Mouse (Mus musculus) right cerebral cortex, postnatal 10 days (tissue): ENCODE results near the gene Lrrc61.
"Not testable (repeated sequence)": the region's sequence is repeated elsewhere in the genome, so short reads cannot be mapped to it uniquely, and the experiment has no call there.

ENCODE experiments used
- DNase-seq, 2 experiments: peaks; one replicate each; pipeline ENCODE4 v3.0.0; 2021; ENCODE audit warnings: low spot score in 2 of 2

The Lrrc61 gene

DNA sequence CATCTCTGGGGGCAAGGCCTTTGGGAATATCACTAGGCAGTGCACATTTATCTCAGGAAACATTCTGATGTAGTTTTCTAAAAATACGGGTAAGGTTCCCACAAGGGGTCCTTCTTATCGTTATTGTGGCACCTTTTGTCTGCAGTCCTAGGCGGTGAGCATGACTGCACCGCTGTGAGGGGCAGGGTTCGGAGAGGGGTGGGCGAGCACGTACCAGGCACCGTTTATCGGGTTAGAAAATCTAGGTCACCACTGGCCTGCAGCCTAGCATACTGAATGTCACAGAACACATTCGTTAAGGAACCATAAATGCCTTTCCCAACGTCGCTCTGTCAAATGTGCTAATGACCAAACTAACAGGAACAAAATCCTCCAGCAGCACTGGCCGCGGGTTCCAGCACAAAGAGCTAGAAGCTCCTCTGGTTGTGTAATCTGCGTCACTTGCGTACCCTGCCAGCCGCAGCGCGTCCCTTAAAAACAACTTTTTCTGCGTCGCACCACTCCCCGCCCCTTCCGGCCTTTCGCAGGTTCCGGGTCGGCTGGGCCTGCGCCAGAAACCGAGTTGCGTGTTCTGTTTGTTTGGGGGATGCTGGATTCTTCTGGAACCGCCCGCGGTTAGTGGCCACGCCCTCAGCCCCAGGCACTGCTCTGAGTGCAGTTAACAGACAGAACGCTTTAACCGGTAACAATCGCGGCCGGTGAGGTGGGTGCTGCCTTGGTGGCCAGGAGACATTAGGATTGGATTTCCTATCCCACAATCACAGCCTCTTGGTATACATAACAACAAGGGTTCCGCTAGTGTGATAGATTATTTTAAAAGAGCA lies at the start of gene Lrrc61:
Lrrc61 (plus strand) TSS at position 517 of the 824 bp plus-strand sequence.
- DNase-seq: peak; percentile 98 to 99

DNA sequence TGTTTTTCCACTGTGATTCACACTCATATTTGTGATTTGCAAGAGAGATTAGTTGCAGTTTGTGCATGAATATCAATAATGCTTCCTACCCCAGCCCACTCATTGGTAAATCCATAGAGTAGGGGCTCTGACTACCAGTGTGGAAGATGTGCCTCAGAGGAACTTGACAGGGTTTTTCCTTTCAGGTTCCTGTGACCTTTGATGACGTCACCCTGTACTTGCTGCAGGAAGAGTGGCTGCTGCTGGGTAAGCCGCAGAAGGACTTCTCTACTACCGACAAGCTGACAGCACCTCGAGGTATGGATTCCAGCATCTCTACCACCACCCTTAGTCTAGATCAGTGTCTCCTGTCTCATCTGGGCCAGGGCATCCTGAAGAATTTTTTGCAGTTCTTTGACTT lies 46.5 kb upstream of the Lrrc61 start:
- no peak for DNase-seq

DNA sequence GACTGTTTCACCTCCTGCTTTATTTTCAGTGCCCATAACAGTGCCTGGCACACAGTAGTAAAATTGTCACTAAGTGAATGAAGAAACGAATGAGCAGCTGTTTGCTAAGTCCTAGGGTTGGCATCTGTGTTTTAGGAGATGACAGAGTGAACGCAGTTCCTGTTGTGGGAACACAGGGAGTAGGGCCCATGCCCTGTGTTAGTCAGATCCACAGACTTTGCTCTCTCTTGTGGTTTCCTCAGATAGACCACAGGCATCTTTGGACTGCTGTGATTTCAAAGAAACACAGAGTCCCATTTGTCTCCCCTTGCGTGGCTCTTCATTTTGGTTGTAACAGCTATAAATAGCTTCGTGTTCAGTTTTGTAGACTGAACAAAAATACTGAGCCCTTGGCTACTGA lies 44.2 kb upstream of the Lrrc61 start:
- DNase-seq: no peak

DNA sequence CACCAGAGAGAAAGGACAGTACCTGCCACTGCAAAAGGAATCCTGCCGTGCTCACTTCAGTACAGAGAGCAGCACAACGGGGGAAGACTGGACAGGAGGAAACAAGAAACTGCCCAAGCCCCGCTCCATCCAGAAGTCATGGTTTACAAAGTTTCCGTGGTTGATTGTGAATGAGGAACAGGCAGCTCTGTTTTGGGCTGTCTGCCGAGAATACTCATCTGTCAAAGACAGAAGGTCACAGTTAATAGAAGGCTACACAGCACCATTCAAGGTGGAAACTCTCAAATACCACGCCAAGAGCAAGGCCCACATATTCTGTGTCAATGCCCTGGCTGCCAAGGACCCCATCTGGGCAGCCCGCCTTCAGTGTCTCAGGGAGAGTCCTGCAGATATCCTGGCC lies 42.7 kb upstream of the Lrrc61 start:
- no peak for DNase-seq

DNA sequence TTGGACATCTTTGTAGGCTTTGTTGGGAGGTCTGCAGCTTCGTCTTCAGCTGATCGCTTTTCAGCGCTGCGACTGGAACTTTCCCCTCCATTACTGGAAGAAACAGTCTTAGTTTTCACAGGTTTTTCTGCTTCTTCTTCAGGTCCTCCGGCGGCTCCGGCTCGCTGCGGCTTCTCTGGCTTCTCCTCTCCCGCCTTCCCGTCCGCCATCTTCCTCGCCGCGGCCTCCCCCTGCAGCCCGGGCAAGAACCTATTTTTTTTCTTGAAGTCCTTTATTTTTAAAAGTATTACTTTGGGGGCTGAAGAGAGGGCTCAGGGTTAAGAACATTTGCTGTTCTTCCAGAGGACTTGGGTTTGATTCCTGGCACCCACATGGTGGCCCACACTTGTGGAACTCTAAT lies 29.7 kb upstream of the Lrrc61 start:
- not testable (repeated sequence) for DNase-seq

GRCm38 (mm10) chr6:48527901-48528300 lies 26.7 kb upstream of the Lrrc61 start:
- no peak for DNase-seq

- no peak for DNase-seq
These were observed 25.3 kb upstream of the Lrrc61 start for GRCm38 (mm10) chr6:48529261-48529660.

GRCm38 (mm10) chr6:48529871-48530440 lies 24.6 kb upstream of the Lrrc61 start:
- no peak for DNase-seq

GRCm38 (mm10) chr6:48530862-48531261 lies 23.7 kb upstream of the Lrrc61 start:
- DNase-seq: no peak

- DNase-seq: no peak
These were observed 21.1 kb upstream of the Lrrc61 start for GRCm38 (mm10) chr6:48533475-48533874.

DNA sequence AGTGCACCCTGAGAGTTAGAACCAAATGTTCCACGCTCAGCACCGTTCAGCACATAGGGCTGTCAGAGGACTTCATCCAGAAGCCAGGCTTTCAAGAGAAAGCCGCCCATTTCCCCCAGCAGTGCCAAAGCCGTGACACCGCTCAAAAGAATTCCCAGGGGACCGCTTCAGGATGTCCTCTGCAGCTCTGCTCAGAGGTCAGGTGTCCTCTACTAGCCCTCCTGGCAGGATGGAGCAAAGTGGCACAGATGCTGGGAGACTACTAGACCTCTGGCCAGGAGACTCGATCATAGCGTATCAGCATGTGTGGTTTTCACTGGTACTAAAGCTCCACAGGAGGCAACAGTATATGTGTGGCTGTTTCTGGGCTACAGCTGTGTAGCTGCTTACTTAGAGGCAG lies 19.7 kb upstream of the Lrrc61 start:
- DNase-seq: no peak

DNA sequence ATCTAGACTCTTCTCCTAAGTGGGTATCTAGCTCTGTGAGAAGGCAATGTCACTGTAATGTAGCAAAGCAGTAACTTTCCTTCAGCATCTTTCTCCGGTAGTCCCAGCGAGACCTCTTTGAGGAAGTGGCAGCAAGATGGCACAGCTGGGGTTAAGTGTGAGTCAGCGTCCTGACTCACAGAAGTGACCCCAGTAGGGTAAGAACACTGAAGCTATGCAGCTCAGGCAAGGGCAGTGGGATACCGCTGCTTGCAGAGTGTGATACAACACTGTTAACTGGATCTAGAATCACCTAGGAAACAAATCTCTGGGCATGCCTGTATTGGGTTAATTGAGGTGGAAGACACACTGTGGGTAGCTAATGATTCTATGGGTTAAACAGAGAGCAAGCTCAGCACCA lies 18.5 kb upstream of the Lrrc61 start:
- DNase-seq: no peak

GRCm38 (mm10) chr6:48537105-48537954 lies 17.3 kb upstream of the Lrrc61 start, which contains the start of gene Atp6v0e2:
TSS of gene Atp6v0e2 (plus strand) at chr6:48537615.
- peak; percentile 95 to 96 for DNase-seq

GRCm38 (mm10) chr6:48538841-48539737 lies 15.5 kb upstream of the Lrrc61 start:
- peak; percentile 86 to 88 for DNase-seq

GRCm38 (mm10) chr6:48539860-48540259 lies 14.7 kb upstream of the Lrrc61 start:
- DNase-seq: peak in 1 of 2 experiments; percentile 50

GRCm38 (mm10) chr6:48540721-48541120 lies 13.9 kb upstream of the Lrrc61 start:
- DNase-seq: no peak

- DNase-seq: no peak
These were observed 12.8 kb upstream of the Lrrc61 start for GRCm38 (mm10) chr6:48541560-48542450.

DNA sequence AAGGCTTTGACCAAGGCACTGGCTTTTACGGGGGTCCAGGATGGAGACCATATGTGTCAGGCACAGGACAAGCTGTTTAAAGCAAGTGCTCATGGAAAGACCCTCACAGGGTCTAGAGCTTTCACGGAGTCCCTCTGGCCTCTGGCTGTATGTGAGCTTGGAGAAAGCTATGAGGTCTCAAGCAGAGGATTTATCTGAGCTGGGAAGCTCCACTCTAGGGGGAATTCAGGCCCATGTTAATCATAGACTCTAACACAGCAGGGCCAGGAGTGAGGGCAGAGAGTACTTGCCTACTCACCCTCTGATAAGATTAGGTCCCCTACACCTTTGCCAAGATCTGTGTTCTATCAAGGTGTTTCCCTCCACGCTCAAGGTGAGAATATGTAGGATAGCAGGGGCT lies 12.0 kb upstream of the Lrrc61 start:
- no peak for DNase-seq

GRCm38 (mm10) chr6:48545251-48545650 lies 9.3 kb upstream of the Lrrc61 start:
- no peak for DNase-seq

GRCm38 (mm10) chr6:48546271-48546670 lies 8.3 kb upstream of the Lrrc61 start:
- DNase-seq: no peak
